Mouse (Mus musculus): ENCODE measurements around the gene Nln. TPM values are rescaled to one million over a fixed set of nuclear protein-coding genes. Genes with fewer than 3 reads are reported as not detected.

Gene Nln
- polyA plus RNA-seq, 1 experiment from 2014 or later = 70.8 TPM

- H3K27me3 ChIP-seq (replicated peaks) = no peaks in the 10 kb centered on the region
- no peak overlapping the region for H3K4me2 ChIP-seq
- 90% methylated on average over 2 of the region's 2 CpGs for WGBS
- H3K4me1 ChIP-seq = peaks cover 26% of the 10 kb centered on the region
- no peak for ATAC-seq (replicated peaks)
- H3K4me3 ChIP-seq = no peak overlapping the region
- peaks cover 15% of the 10 kb centered on the region for H3K36me3 ChIP-seq (replicated peaks)
- no peaks in the 10 kb centered on the region for H3K9me3 ChIP-seq
- H3K9ac ChIP-seq = no peak overlapping the region
- no peak overlapping the region for H3K27ac ChIP-seq
Observed at GRCm38 (mm10) chr13:104114827-104115226, 5.4 kb upstream of the Nln start.

DNA sequence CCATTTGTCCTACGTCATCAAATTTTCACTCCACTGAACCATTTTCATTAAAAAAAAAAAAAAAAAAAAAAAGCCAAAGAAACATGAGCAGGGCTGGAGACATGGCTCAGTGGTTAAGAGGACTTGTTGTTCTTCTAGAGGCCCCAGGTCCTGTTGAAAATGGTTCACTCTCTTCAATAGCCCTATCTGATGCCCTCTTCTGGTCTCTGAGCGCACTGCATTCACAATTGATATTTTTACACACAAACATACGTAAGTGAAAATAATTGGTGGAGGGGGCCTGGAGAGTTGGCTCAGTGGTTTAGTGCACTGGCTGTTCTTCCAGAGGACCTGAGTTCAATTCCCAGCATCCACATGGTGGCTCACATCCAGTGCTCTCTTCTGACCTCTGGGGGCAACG lies 4.4 kb upstream of the Nln start:
- no peak overlapping the region for H3K9ac ChIP-seq
- H3K36me3 ChIP-seq (replicated peaks) = peaks cover 15% of the 10 kb centered on the region
- H3K27me3 ChIP-seq (replicated peaks) = no peaks in the 10 kb centered on the region
- no peak overlapping the region for H3K4me3 ChIP-seq
- peaks cover 26% of the 10 kb centered on the region for H3K4me1 ChIP-seq
- H3K4me2 ChIP-seq = no peak overlapping the region
- H3K27ac ChIP-seq = no peak overlapping the region
- no peak for ATAC-seq (replicated peaks)
- WGBS = 95% methylated on average over 4 of the region's 4 CpGs
- no peaks in the 10 kb centered on the region for H3K9me3 ChIP-seq

- peak overlapping the region; percentile 84 for H3K4me2 ChIP-seq
- no peak for ATAC-seq (replicated peaks)
- 25% methylated on average over 12 of the region's 12 CpGs for WGBS
- H3K36me3 ChIP-seq (replicated peaks) = peaks cover 8% of the 10 kb centered on the region
- no peaks in the 10 kb centered on the region for H3K27me3 ChIP-seq (replicated peaks)
- H3K9ac ChIP-seq = no peak overlapping the region
- H3K4me1 ChIP-seq = peaks cover 27% of the 10 kb centered on the region
- H3K27ac ChIP-seq = no peak overlapping the region
- 0 out of 2 replicates have a peak overlapping the region, but pooled peaks have one; percentile 5 for H3K4me3 ChIP-seq
- H3K9me3 ChIP-seq = no peaks in the 10 kb centered on the region
Observed at GRCm38 (mm10) chr13:104112266-104112900, 3.0 kb upstream of the Nln start.

- ATAC-seq (replicated peaks) = no peak
Observed at GRCm38 (mm10) chr13:104110526-104110925, 1.1 kb upstream of the Nln start.

DNA sequence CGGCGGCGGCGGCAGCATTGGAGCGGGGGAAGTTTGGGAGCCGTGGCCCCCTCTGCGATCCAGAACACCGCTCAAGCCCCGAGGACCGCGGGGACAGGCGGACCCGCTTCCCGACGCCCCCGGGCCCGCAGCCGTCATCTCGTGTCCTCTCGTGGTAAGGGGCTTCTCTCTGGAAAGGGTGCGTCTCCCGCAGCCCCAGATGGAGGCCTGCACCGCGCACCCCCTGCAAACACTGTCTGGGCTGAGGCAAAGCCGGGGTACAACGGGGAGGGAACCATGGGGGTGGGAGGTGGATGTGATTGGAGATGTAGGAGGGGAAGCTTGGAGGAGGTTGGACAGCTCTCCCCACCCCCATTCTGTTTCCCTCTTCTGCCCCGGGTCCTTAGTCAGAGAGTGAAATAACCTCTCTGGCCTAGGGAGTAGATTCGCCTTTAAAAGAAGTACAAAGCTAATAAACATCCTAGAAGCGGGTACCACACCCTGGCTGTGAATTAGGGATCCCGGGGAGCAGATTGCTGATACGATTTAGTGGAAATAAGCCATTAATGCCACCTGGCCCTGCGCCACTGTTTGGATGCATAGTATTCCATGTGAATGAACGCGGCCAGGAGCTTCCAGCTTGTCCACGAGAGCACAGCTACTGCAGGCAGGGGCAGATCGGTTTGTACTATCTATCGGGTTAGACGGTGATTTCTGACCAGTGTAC lies 555 bp upstream of the Nln start:
- H3K4me2 ChIP-seq = peak overlapping the region; percentile 84
- H3K9ac ChIP-seq = peak overlapping the region; percentile 69
- peaks cover 29% of the 10 kb centered on the region for H3K4me1 ChIP-seq
- peak overlapping the region; percentile 81 for H3K4me3 ChIP-seq
- H3K9me3 ChIP-seq = no peaks in the 10 kb centered on the region
- H3K27ac ChIP-seq = peak overlapping the region; percentile 86
- no peaks in the 10 kb centered on the region for H3K27me3 ChIP-seq (replicated peaks)
- under 1% methylated on average over 38 of the region's 38 CpGs for WGBS
- H3K36me3 ChIP-seq (replicated peaks) = no peaks in the 10 kb centered on the region
- ATAC-seq (replicated peaks) = peak; percentile 85

More at GRCm38 (mm10) chr13:104110526-104110925, 1.1 kb upstream of the Nln start:
- Histone ChIP-seq H3K27me3 (replicated peaks) (no peaks in the 10 kb centered on the region), H3K4me3 (peak overlapping the region; percentile 81), H3K9me3 (no peaks in the 10 kb centered on the region), H3K27ac (peak overlapping the region; percentile 86), H3K9ac (peak overlapping the region; percentile 69), H3K36me3 (replicated peaks) (no peaks in the 10 kb centered on the region), H3K4me2 (peak overlapping the region; percentile 84), H3K4me1 (peaks cover 29% of the 10 kb centered on the region)
- 22% methylated on average over 7 of the region's 7 CpGs for WGBS

DNA sequence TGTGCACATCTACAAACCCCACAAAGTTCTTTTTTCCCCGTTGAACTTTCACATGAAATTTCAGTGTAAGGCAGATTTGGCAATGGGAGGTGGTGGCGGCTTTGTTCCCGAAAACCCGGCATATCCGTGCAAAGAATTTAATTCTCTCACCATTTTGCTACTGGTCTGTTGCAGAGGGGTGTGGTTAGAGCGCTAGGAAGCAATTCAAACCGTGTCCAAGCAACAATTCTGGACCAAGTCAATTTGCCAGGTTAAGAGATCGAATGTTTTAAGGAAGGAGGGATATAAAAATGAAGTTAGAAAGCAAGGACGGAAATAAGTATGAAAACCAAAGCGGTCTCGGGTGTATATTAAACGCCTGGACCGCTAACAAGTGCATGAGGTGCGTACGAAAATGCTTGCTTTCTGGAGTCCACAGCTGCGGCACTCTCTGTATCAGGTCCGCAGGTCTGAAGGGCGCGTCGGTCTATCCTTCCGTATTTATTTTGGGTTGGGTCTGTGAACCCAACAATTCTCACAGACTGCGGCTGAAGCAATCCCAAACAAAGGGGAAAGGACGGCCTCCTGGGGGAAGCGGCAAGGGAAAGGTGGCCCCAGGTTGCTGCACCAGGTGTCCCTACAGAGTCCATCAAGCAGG lies 645 bp downstream of the Nln start:
- Histone ChIP-seq H3K4me1 (peaks cover 29% of the 10 kb centered on the region), H3K27me3 (replicated peaks) (no peaks in the 10 kb centered on the region), H3K36me3 (replicated peaks) (no peaks in the 10 kb centered on the region), H3K9me3 (no peaks in the 10 kb centered on the region), H3K4me3 (peak overlapping the region; percentile 81), H3K9ac (peak overlapping the region; percentile 76), H3K4me2 (peak overlapping the region; percentile 84), H3K27ac (peak overlapping the region; percentile 86)
- ATAC-seq (replicated peaks) = peak; percentile 25; the same call in 1 of the 2 replicates
- WGBS = under 1% methylated on average over 24 of the region's 24 CpGs

GRCm38 (mm10) chr13:104101606-104102235 lies 7.7 kb downstream of the Nln start:
- H3K4me3 ChIP-seq = no peak overlapping the region
- H3K4me2 ChIP-seq = no peak overlapping the region
- H3K9ac ChIP-seq = no peak overlapping the region
- H3K9me3 ChIP-seq = no peaks in the 10 kb centered on the region
- ATAC-seq (replicated peaks) = no peak
- WGBS = 86% methylated on average over 5 of the region's 5 CpGs
- H3K27me3 ChIP-seq (replicated peaks) = no peaks in the 10 kb centered on the region
- no peaks in the 10 kb centered on the region for H3K4me1 ChIP-seq
- H3K36me3 ChIP-seq (replicated peaks) = no peaks in the 10 kb centered on the region
- H3K27ac ChIP-seq = no peak overlapping the region

- Histone ChIP-seq H3K9me3 (no peaks in the 10 kb centered on the region), H3K4me1 (no peaks in the 10 kb centered on the region), H3K27me3 (replicated peaks) (no peaks in the 10 kb centered on the region), H3K36me3 (replicated peaks) (no peaks in the 10 kb centered on the region), H3K27ac (no peak overlapping the region), H3K9ac (no peak overlapping the region), H3K4me3 (no peak overlapping the region), H3K4me2 (no peak overlapping the region)
- WGBS = 91% methylated on average over 4 of the region's 4 CpGs
- no peak for ATAC-seq (replicated peaks)
Observed at GRCm38 (mm10) chr13:104100416-104100815, 9.0 kb downstream of the Nln start.

- H3K4me2 ChIP-seq = no peak overlapping the region
- no peaks in the 10 kb centered on the region for H3K36me3 ChIP-seq (replicated peaks)
- H3K4me3 ChIP-seq = no peak overlapping the region
- WGBS = 94% methylated on average over 7 of the region's 7 CpGs
- no peaks in the 10 kb centered on the region for H3K27me3 ChIP-seq (replicated peaks)
- H3K9me3 ChIP-seq = no peaks in the 10 kb centered on the region
- no peak overlapping the region for H3K27ac ChIP-seq
- no peak for ATAC-seq (replicated peaks)
- H3K9ac ChIP-seq = no peak overlapping the region
- H3K4me1 ChIP-seq = no peaks in the 10 kb centered on the region
Observed at GRCm38 (mm10) chr13:104097190-104097589, 12.2 kb downstream of the Nln start.

DNA sequence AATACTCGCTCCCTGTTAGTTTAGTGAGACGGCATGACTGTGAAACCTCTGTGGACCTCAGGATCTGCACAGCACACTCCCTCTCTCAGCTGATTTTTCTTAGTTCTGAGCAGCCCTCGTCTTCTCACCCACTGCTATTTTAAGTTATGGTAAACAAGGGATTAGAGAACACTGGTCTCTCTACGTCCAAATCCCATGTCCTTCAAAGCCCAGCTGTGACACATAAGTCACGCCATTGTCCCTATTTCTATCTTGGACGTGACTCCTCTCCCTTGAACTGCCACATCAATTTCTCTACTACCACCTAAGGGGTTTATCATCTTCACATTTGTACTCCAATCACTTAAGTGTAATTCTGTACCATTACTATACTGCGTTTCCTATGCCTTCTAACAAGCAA lies 13.5 kb downstream of the Nln start:
- no peak for ATAC-seq (replicated peaks)
- WGBS = 47% methylated on average over 7 of the region's 7 CpGs
- no peaks in the 10 kb centered on the region for H3K9me3 ChIP-seq
- no peak overlapping the region for H3K4me2 ChIP-seq
- no peak overlapping the region for H3K4me3 ChIP-seq
- H3K4me1 ChIP-seq = no peaks in the 10 kb centered on the region
- no peak overlapping the region for H3K9ac ChIP-seq
- no peak overlapping the region for H3K27ac ChIP-seq
- H3K36me3 ChIP-seq (replicated peaks) = no peaks in the 10 kb centered on the region
- H3K27me3 ChIP-seq (replicated peaks) = no peaks in the 10 kb centered on the region

- H3K4me2 ChIP-seq = no peak overlapping the region
- no peak overlapping the region for H3K27ac ChIP-seq
- H3K9ac ChIP-seq = no peak overlapping the region
- ATAC-seq (replicated peaks) = peak; percentile 49; the same call in 1 of the 2 replicates
- no peaks in the 10 kb centered on the region for H3K9me3 ChIP-seq
- WGBS = 86% methylated on average over 11 of the region's 11 CpGs
- no peaks in the 10 kb centered on the region for H3K27me3 ChIP-seq (replicated peaks)
- no peak overlapping the region for H3K4me3 ChIP-seq
- H3K36me3 ChIP-seq (replicated peaks) = no peaks in the 10 kb centered on the region
- H3K4me1 ChIP-seq = no peaks in the 10 kb centered on the region
Observed at GRCm38 (mm10) chr13:104094531-104095385, 14.7 kb downstream of the Nln start.

Data from midbrain, embryonic 15.5 days (tissue).